In genomic region chr19:45142531-45142930, GRCm38 (mm10) we compare ENCODE assay signal across 26 mouse cellular contexts. TPM values are rescaled to one million over a fixed set of nuclear protein-coding genes. Genes with fewer than 3 reads are reported as not detected.
A peak's percentile ranks its signal among the peaks of the same experiment; 100 is the strongest.
DNase-seq lines count a peak whose midpoint lies in the region; ATAC-seq and TF ChIP-seq lines count a peak whose summit lies in the region.
"Had no signal": no experiment of that assay in that cellular context is flagged by ENCODE, and none has a peak within 500 bp of the region (broad histone marks: within the 10 kb centered on the region; RNA-seq: fewer than 3 reads in every experiment).

No protein-coding gene starts in this region.

- H3K4me1 ChIP-seq in neural tube, embryonic 15.5 days = peaks cover 7% of the 10 kb centered on the region
- H3K4me1 ChIP-seq in forebrain, embryonic 16.5 days (replicated peaks; ENCODE audit: control insufficient read depth, insufficient read depth, low read length) = peaks cover 5% of the 10 kb centered on the region; the same call in 1 of the 2 replicates

- no peaks in the 10 kb centered on the region for H3K9me3 ChIP-seq in neural tube, embryonic 15.5 days (replicated peaks)
- H3K9me3 ChIP-seq in forebrain, embryonic 16.5 days (ENCODE audit: control insufficient read depth, low read length) = no peaks in the 10 kb centered on the region
- H3K9me3 ChIP-seq: embryonic facial prominence, embryonic 13.5 days; embryonic facial prominence, embryonic 15.5 days; forebrain, embryonic 10.5 days; forebrain, embryonic 12.5 days had no signal

- H3K9ac ChIP-seq in neural tube, embryonic 15.5 days (replicated peaks) = no peak overlapping the region
- no peak overlapping the region for H3K9ac ChIP-seq in forebrain, embryonic 16.5 days (replicated peaks; ENCODE audit: low read depth, low read length)
- H3K9ac ChIP-seq: embryonic facial prominence, embryonic 13.5 days; embryonic facial prominence, embryonic 15.5 days; forebrain, embryonic 12.5 days; forebrain, postnatal 0 days had no signal

- H3K4me3 ChIP-seq in neural tube, embryonic 15.5 days (replicated peaks) = no peak overlapping the region
- no peak overlapping the region for H3K4me3 ChIP-seq in forebrain, embryonic 16.5 days (replicated peaks; ENCODE audit: low read length)
- no peak overlapping the region for H3K4me3 ChIP-seq in gastrocnemius, adult 2 months
- H3K4me3 ChIP-seq: erythroblast, embryonic 14.5 days had no signal

- intact Hi-C loops in gastrocnemius, adult 2 months (cut with DNase I) = no loop called here

- peak; percentile 15 for DNase-seq in neural tube, embryonic 10.5 days (ENCODE audit: extremely low spot score, low spot score)
- DNase-seq in ES-CJ7 (ENCODE audit: low read depth, low spot score) = peak; percentile 68
- DNase-seq in ZHBTc4 (ENCODE audit: low read depth, low spot score) = peak; percentile 56
- DNase-seq in gastrocnemius, adult 2 months = no peak
- DNase-seq: adrenal gland, adult 2 months; adrenal gland, postnatal 10 days; adrenal gland, postnatal 25 days; cerebellum, adult 11 months; cerebellum, adult 18-20 months; cerebellum, adult 8-10 months; cerebellum, adult 9-11 months; cerebellum, postnatal 14 days; cerebellum, postnatal 36 days; forebrain, postnatal 0 days had no signal

- TF ChIP-seq CTCF in gastrocnemius, adult 2 months (IDR thresholded peaks at IDR 0.05) = no peak

- ATAC-seq in neural tube, embryonic 15.5 days (ENCODE audit: low FRiP score) = no peak
- no peak for ATAC-seq in forebrain, embryonic 16.5 days
- ATAC-seq: forebrain, embryonic 14.5 days; forebrain, postnatal 0 days had no signal

- WGBS in neural tube, embryonic 15.5 days = 7% methylated on average over 3 of the region's 3 CpGs
- WGBS in forebrain, embryonic 16.5 days = 8% methylated on average over 3 of the region's 3 CpGs

- H3K27me3 ChIP-seq in neural tube, embryonic 15.5 days (replicated peaks) = peaks cover 97% of the 10 kb centered on the region
- H3K27me3 ChIP-seq in forebrain, embryonic 16.5 days (replicated peaks; ENCODE audit: control insufficient read depth, insufficient read depth, low read length) = peaks cover 88% of the 10 kb centered on the region

- no peak overlapping the region for H3K27ac ChIP-seq in neural tube, embryonic 15.5 days (replicated peaks)
- H3K27ac ChIP-seq in forebrain, embryonic 16.5 days (ENCODE audit: low read length) = no peak overlapping the region
- H3K27ac ChIP-seq in gastrocnemius, adult 2 months = no peak overlapping the region
- H3K27ac ChIP-seq: embryonic facial prominence, embryonic 13.5 days; embryonic facial prominence, embryonic 15.5 days; forebrain, embryonic 10.5 days; forebrain, embryonic 12.5 days had no signal

- no peak overlapping the region for H3K4me2 ChIP-seq in neural tube, embryonic 15.5 days
- H3K4me2 ChIP-seq in forebrain, embryonic 16.5 days (ENCODE audit: low read length) = no peak overlapping the region
- H3K4me2 ChIP-seq: embryonic facial prominence, embryonic 13.5 days; embryonic facial prominence, embryonic 15.5 days had no signal

- no peaks in the 10 kb centered on the region for H3K36me3 ChIP-seq in neural tube, embryonic 15.5 days
- H3K36me3 ChIP-seq in forebrain, embryonic 16.5 days (ENCODE audit: control insufficient read depth, insufficient read depth) = no peaks in the 10 kb centered on the region
- H3K36me3 ChIP-seq: embryonic facial prominence, embryonic 13.5 days; embryonic facial prominence, embryonic 15.5 days; forebrain, embryonic 10.5 days; forebrain, embryonic 12.5 days had no signal

RNA-seq across cellular contexts. Expression of gene Tlx1, which starts 7.9 kb away (rescaled TPM):
- polyA plus RNA-seq in neural tube, embryonic 15.5 days (2015; fragmentation: Nextera tagmentation; extraction: Ambion mirVana) = 0.14 and 0.26 TPM in 2 replicates
- not detected in 2 replicates for polyA plus RNA-seq in forebrain, embryonic 16.5 days (2015; fragmentation: Nextera tagmentation; extraction: Ambion mirVana)
- total RNA-seq in gastrocnemius, adult 2 months (2021) = not detected
- total RNA-seq: adrenal gland, adult 2 months; adrenal gland, postnatal 25 days; adrenal gland, postnatal 4 days; common myeloid progenitor, adult 5-6 weeks; forebrain, postnatal 0 days; MEL had no signal
- polyA plus RNA-seq: adrenal gland, adult 2 months; C2C12; erythroblast, embryonic 14.5 days; forebrain, embryonic 10.5 days; forebrain, embryonic 14.5 days; forebrain, postnatal 0 days had no signal
